In genomic region chr13:62760432-62761415, GRCm38 (mm10) we compare ENCODE assay signal across 8 mouse cellular contexts. TPM values are rescaled to one million over a fixed set of nuclear protein-coding genes. Genes with fewer than 3 reads are reported as not detected.
DNase-seq lines count a peak whose midpoint lies in the region; ATAC-seq and TF ChIP-seq lines count a peak whose summit lies in the region.
"Not testable (repeated sequence)": the region's sequence is repeated elsewhere in the genome, so short reads cannot be mapped to it uniquely, and the experiment has no call there.

TSS of gene Platr25 (minus strand) at chr13:62760709.

- TF ChIP-seq POLR2A in cortical plate, adult 2 months (IDR thresholded peaks at IDR 0.05; ENCODE audit: extremely low read depth, insufficient read depth, low read length), result not testable (repeated sequence)

- intact Hi-C loops in gastrocnemius, adult 2 months (cut with DNase I), result not testable (repeated sequence)

- peak; percentile 56 for DNase-seq in gastrocnemius, adult 2 months
- DNase-seq in hindbrain, postnatal 0 days (ENCODE audit: low spot score), result peak; percentile 65
- DNase-seq in left cerebral cortex, adult 11 months (ENCODE audit: low spot score), result peak; percentile 44
- peak; percentile 76 for DNase-seq in lung, postnatal 25 days (ENCODE audit: low spot score)
- DNase-seq in retina, adult 2 months (ENCODE audit: low read depth, low spot score), result peak; percentile 40
- DNase-seq in thymus, postnatal 36 days, result peak; percentile 65 to 72

- 8% methylated on average over 20 of the region's 20 CpGs for WGBS in hindbrain, postnatal 0 days

- H3K27me3 ChIP-seq in hindbrain, postnatal 0 days (ENCODE audit: insufficient read depth, low read length), result not testable (repeated sequence)

- H3K4me1 ChIP-seq in cortical plate, adult 2 months (ENCODE audit: control insufficient read depth, insufficient read depth, low read length); hindbrain, postnatal 0 days (ENCODE audit: insufficient read depth, low read length): not testable (repeated sequence)

- TF ChIP-seq CTCF in cortical plate, adult 2 months (IDR thresholded peaks at IDR 0.05; ENCODE audit: extremely low read depth, insufficient read depth, low read length); gastrocnemius, adult 2 months (IDR thresholded peaks at IDR 0.05); hindbrain, postnatal 0 days (IDR thresholded peaks at IDR 0.05; ENCODE audit: low read depth): not testable (repeated sequence)

- not testable (repeated sequence) for H3K9me3 ChIP-seq in hindbrain, postnatal 0 days (ENCODE audit: low read length)

- peak; percentile 98 for ATAC-seq in activated CD4-positive, CD25-positive, alpha-beta regulatory T cell, adult 4 months
- peak; percentile 89 for ATAC-seq in hindbrain, postnatal 0 days

- H3K4me2 ChIP-seq in hindbrain, postnatal 0 days (ENCODE audit: low read depth, low read length), result peak within 1 kb of the TSS; percentile 52

- not testable (repeated sequence) for H3K27ac ChIP-seq in cortical plate, adult 2 months (ENCODE audit: insufficient read depth, low read length); hindbrain, postnatal 0 days
- H3K27ac ChIP-seq in gastrocnemius, adult 2 months, result peak within 1 kb of the TSS; percentile 35

- not testable (repeated sequence) for H3K9ac ChIP-seq in hindbrain, postnatal 0 days (replicated peaks; ENCODE audit: low read length)

- H3K4me3 ChIP-seq in cortical plate, adult 2 months (ENCODE audit: insufficient read depth, low read length), result peak within 1 kb of the TSS; percentile 58
- peak within 1 kb of the TSS; percentile 70 for H3K4me3 ChIP-seq in gastrocnemius, adult 2 months
- peak within 1 kb of the TSS; percentile 43 for H3K4me3 ChIP-seq in hindbrain, postnatal 0 days (ENCODE audit: low read length)

- not testable (repeated sequence) for H3K36me3 ChIP-seq in hindbrain, postnatal 0 days (ENCODE audit: insufficient read depth, low read length)

RNA-seq across cellular contexts. Expression of gene Platr25, which starts in this region (rescaled TPM):
- 10 to 100 TPM; 12.9 to 15.3 TPM for polyA plus RNA-seq in activated CD4-positive, CD25-positive, alpha-beta regulatory T cell, adult 4 months (2017; shearing (Covaris generic))
- polyA plus RNA-seq in cortical plate, adult 2 months (2012; rRNA removed), result 11.0 and 11.9 TPM in 2 replicates
- 1 to 10 TPM; 1.3 to 2.1 TPM for total RNA-seq in gastrocnemius, adult 2 months (2021)
- 7.2 and 14.1 TPM in 2 replicates for total RNA-seq in hindbrain, postnatal 0 days (2014; rRNA removed)
- 13.1 and 15.7 TPM in 2 replicates for polyA plus RNA-seq in hindbrain, postnatal 0 days (2015; fragmentation: Nextera tagmentation; extraction: Ambion mirVana)
